Mouse (Mus musculus): ENCODE results near the gene Maml3. TPM values are rescaled to one million over a fixed set of nuclear protein-coding genes. Genes with fewer than 3 reads are reported as not detected.

Gene Maml3
- polyA plus RNA-seq, 1 experiment from 2014 or later = 2.9 TPM

DNA sequence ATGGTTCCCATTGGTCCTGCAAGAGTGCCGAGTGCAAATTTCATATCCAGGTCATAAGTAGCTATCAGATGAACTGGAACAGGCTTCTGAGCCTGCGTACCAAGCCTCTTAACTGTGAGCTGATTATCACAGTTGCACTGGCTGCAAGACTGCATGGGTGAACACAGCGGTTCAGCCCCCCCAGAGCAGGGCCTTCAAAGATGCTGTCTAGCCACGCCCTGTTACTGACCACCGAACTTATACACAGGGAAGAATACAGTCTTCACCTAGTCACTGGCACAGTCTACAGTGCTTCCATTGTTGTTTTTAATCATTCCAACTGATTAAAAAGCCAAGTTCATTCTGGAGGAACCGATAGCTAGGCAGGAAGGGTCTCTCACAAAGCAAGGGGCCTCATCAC lies 287.5 kb downstream of the Maml3 start:
- WGBS = 85% methylated on average over 6 of the region's 6 CpGs
- ATAC-seq (ENCODE audit: low FRiP score, low TSS enrichment) = no peak
- DNase-seq (ENCODE audit: low spot score) = no peak
- H3K27ac ChIP-seq (replicated peaks) = no peak overlapping the region
- H3K4me1 ChIP-seq (replicated peaks; ENCODE audit: control insufficient read depth, insufficient read depth) = no peaks in the 10 kb centered on the region
- H3K36me3 ChIP-seq (ENCODE audit: control insufficient read depth, insufficient read depth, low read length) = no peaks in the 10 kb centered on the region
- no peaks in the 10 kb centered on the region for H3K9me3 ChIP-seq (ENCODE audit: control insufficient read depth, low read length)
- no peak overlapping the region for H3K4me3 ChIP-seq (ENCODE audit: low read depth, low read length)
- TF ChIP-seq EP300 (optimal IDR thresholded peaks at IDR 0.05) = no peak
- no peak overlapping the region for H3K9ac ChIP-seq (ENCODE audit: low read length)
- H3K27me3 ChIP-seq (ENCODE audit: control insufficient read depth, insufficient read depth, low read length) = no peaks in the 10 kb centered on the region
- H3K4me2 ChIP-seq (replicated peaks; ENCODE audit: low read depth) = no peak overlapping the region

DNA sequence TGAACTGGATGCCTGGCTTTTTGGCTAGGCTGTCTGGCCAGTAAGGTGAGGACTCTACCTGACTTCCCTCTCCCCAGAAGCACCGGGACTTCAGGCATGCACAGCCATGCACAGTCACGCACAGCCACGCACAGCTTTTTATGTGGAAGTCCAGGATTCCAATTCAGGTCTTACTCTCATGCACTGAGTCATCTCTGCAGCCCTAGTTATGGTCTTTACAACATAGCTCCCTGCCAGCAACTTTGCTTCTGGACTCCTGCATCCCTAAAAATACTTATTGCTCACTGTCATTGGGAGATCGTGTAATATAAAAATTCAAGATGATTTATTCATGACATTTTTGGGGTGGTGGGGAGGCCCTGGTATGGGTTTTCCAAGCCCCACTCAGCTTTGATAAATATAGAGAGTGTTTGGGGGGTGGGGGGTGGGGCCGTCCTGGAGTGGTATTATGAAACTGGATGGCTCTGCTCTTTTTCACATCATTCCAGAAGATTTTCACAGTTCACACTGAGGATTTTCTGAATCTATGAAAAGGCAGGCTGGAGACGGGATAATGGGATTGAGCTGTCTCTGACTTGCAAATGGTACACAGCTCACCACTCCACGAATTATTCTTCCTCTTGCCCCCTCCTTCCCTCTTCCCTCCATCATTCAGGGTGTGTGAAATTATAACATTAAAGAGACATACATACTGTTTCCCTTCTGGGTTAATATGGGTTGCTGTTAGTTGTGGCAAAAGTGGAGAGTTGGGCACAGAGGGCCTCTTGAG lies 288.2 kb downstream of the Maml3 start:
- DNase-seq (ENCODE audit: low spot score) (no peak), ATAC-seq (ENCODE audit: low FRiP score, low TSS enrichment) (no peak)
- 58% methylated on average over 7 of the region's 7 CpGs for WGBS
- Histone ChIP-seq H3K27me3 (ENCODE audit: control insufficient read depth, insufficient read depth, low read length) (no peaks in the 10 kb centered on the region), H3K27ac (replicated peaks) (no peak overlapping the region), H3K9ac (ENCODE audit: low read length) (no peak overlapping the region), H3K4me1 (replicated peaks; ENCODE audit: control insufficient read depth, insufficient read depth) (no peaks in the 10 kb centered on the region), H3K9me3 (ENCODE audit: control insufficient read depth, low read length) (no peaks in the 10 kb centered on the region), H3K4me2 (replicated peaks; ENCODE audit: low read depth) (no peak overlapping the region), H3K36me3 (ENCODE audit: control insufficient read depth, insufficient read depth, low read length) (no peaks in the 10 kb centered on the region), H3K4me3 (ENCODE audit: low read depth, low read length) (no peak overlapping the region)
- TF ChIP-seq EP300 (optimal IDR thresholded peaks at IDR 0.05) (no peak), CTCF (IDR thresholded peaks at IDR 0.05; ENCODE audit: low read depth) (no peak)

DNA sequence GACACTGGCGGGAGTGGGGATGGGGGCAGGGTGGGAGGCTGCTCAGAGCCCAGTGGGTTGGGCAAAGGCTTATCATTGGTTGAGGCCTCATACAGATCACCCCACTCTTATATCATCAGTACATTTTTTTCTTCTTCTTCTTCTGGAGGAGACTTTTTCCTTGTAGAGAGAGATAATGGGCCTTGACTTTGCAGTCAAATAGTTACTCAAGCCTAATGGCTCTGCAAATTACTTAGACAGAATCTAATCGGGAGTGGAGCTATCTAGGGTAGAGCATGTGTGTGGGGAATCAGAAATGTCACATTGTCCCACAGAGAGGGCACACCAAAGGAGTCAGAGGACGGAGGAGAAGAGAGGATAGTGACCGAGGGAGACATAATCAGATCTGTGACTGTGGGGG lies 290.8 kb downstream of the Maml3 start:
- no peak overlapping the region for H3K9ac ChIP-seq (ENCODE audit: low read length)
- no peaks in the 10 kb centered on the region for H3K27me3 ChIP-seq (ENCODE audit: control insufficient read depth, insufficient read depth, low read length)
- no peak overlapping the region for H3K27ac ChIP-seq (replicated peaks)
- H3K9me3 ChIP-seq (ENCODE audit: control insufficient read depth, low read length) = no peaks in the 10 kb centered on the region
- WGBS = 74% methylated on average over 4 of the region's 4 CpGs
- DNase-seq (ENCODE audit: low spot score) (no peak), ATAC-seq (ENCODE audit: low FRiP score, low TSS enrichment) (no peak)
- no peaks in the 10 kb centered on the region for H3K36me3 ChIP-seq (ENCODE audit: control insufficient read depth, insufficient read depth, low read length)
- no peaks in the 10 kb centered on the region for H3K4me1 ChIP-seq (replicated peaks; ENCODE audit: control insufficient read depth, insufficient read depth)
- H3K4me2 ChIP-seq (replicated peaks; ENCODE audit: low read depth) = no peak overlapping the region
- TF ChIP-seq CTCF (IDR thresholded peaks at IDR 0.05; ENCODE audit: low read depth) (no peak), EP300 (optimal IDR thresholded peaks at IDR 0.05) (no peak)
- no peak overlapping the region for H3K4me3 ChIP-seq (ENCODE audit: low read depth, low read length)

DNA sequence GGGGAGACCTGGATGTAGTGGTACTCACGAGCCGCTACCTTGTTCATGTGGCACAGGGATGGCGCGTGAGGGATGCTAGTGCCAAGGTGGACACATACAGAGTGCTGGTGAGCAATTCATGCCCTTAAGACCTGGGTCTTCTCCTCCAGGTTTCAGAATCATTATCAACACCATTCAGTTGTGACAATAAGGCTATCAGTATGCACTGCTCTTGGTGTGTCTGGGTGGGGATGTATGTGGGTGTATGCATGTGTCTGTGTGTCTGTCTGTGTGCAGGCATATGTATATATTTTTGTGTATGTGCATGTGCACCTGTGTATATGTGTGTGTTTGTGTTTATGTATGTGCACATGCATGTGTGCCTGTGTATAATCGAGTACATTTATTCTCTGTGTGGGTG lies 291.7 kb downstream of the Maml3 start:
- Histone ChIP-seq H3K27me3 (ENCODE audit: control insufficient read depth, insufficient read depth, low read length) (no peaks in the 10 kb centered on the region), H3K4me2 (replicated peaks; ENCODE audit: low read depth) (no peak overlapping the region), H3K4me1 (replicated peaks; ENCODE audit: control insufficient read depth, insufficient read depth) (no peaks in the 10 kb centered on the region), H3K9me3 (ENCODE audit: control insufficient read depth, low read length) (no peaks in the 10 kb centered on the region), H3K36me3 (ENCODE audit: control insufficient read depth, insufficient read depth, low read length) (no peaks in the 10 kb centered on the region), H3K4me3 (ENCODE audit: low read depth, low read length) (no peak overlapping the region), H3K9ac (ENCODE audit: low read length) (no peak overlapping the region), H3K27ac (replicated peaks) (no peak overlapping the region)
- 97% methylated on average over 5 of the region's 5 CpGs for WGBS
- ATAC-seq (ENCODE audit: low FRiP score, low TSS enrichment) (no peak), DNase-seq (ENCODE audit: low spot score) (no peak)
- TF ChIP-seq EP300 (optimal IDR thresholded peaks at IDR 0.05) (no peak), CTCF (IDR thresholded peaks at IDR 0.05; ENCODE audit: low read depth) (no peak)

DNA sequence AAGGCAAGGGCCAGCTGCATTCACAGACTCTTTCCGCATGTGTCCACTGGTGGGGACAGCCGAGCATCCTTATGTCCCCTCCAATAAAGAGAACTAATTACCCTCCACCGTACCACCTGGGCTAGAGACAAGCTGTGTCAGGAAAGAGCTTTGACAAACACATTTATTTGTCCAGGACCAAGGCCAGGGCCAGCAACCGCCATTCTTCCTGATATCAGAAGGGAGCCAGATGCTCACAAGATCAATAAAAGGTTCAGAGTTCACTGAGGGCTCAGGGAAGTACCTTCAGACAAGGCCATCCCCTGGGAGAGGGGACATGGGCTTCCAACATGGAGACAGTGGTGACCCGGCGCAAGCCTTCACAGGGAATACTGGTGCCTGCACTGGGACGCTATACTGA lies 294.1 kb downstream of the Maml3 start:
- DNase-seq (ENCODE audit: low spot score) = peak; percentile 52
- WGBS = 69% methylated on average over 7 of the region's 7 CpGs
- no peaks in the 10 kb centered on the region for H3K4me1 ChIP-seq (replicated peaks; ENCODE audit: control insufficient read depth, insufficient read depth)
- no peak overlapping the region for H3K4me3 ChIP-seq (ENCODE audit: low read depth, low read length)
- TF ChIP-seq EP300 (optimal IDR thresholded peaks at IDR 0.05) (no peak), CTCF (IDR thresholded peaks at IDR 0.05; ENCODE audit: low read depth) (no peak)
- H3K36me3 ChIP-seq (ENCODE audit: control insufficient read depth, insufficient read depth, low read length) = no peaks in the 10 kb centered on the region
- H3K9ac ChIP-seq (ENCODE audit: low read length) = no peak overlapping the region
- H3K9me3 ChIP-seq (ENCODE audit: control insufficient read depth, low read length) = no peaks in the 10 kb centered on the region
- H3K27ac ChIP-seq (replicated peaks) = no peak overlapping the region
- H3K4me2 ChIP-seq (replicated peaks; ENCODE audit: low read depth) = no peak overlapping the region
- ATAC-seq (ENCODE audit: low FRiP score, low TSS enrichment) = no peak
- no peaks in the 10 kb centered on the region for H3K27me3 ChIP-seq (ENCODE audit: control insufficient read depth, insufficient read depth, low read length)

DNA sequence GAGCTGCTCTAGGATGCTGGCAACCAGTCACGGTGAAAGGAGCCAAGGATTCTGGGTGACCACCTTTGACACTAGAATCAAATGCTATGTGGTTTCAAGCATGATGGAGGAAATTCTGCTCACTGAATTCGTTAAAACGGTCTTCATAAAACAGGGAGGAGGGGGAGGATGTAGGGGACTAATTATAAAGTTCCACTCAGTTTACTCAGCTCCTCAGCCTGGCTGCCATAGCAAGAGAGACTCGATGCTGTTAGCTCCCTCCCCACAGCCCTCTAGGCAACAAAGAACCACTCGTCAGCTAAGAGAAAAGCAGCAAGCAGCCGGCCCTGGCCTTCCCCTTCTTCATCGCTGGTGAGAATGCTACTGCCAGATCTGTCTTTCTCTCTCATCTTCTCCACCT lies 295.1 kb downstream of the Maml3 start:
- ATAC-seq (ENCODE audit: low FRiP score, low TSS enrichment) (no peak), DNase-seq (ENCODE audit: low spot score) (no peak)
- WGBS = 74% methylated on average over 7 of the region's 7 CpGs
- Histone ChIP-seq H3K4me1 (replicated peaks; ENCODE audit: control insufficient read depth, insufficient read depth) (no peaks in the 10 kb centered on the region), H3K4me3 (ENCODE audit: low read depth, low read length) (no peak overlapping the region), H3K9ac (ENCODE audit: low read length) (no peak overlapping the region), H3K36me3 (ENCODE audit: control insufficient read depth, insufficient read depth, low read length) (no peaks in the 10 kb centered on the region), H3K9me3 (ENCODE audit: control insufficient read depth, low read length) (no peaks in the 10 kb centered on the region), H3K4me2 (replicated peaks; ENCODE audit: low read depth) (no peak overlapping the region), H3K27ac (replicated peaks) (no peak overlapping the region), H3K27me3 (ENCODE audit: control insufficient read depth, insufficient read depth, low read length) (no peaks in the 10 kb centered on the region)
- TF ChIP-seq EP300 (optimal IDR thresholded peaks at IDR 0.05) = no peak
- no peak for TF ChIP-seq CTCF (IDR thresholded peaks at IDR 0.05; ENCODE audit: low read depth)

All from stomach, postnatal 0 days (tissue).